Mouse (Mus musculus): ENCODE results near the gene Pm20d1.

The Pm20d1 gene

DNA sequence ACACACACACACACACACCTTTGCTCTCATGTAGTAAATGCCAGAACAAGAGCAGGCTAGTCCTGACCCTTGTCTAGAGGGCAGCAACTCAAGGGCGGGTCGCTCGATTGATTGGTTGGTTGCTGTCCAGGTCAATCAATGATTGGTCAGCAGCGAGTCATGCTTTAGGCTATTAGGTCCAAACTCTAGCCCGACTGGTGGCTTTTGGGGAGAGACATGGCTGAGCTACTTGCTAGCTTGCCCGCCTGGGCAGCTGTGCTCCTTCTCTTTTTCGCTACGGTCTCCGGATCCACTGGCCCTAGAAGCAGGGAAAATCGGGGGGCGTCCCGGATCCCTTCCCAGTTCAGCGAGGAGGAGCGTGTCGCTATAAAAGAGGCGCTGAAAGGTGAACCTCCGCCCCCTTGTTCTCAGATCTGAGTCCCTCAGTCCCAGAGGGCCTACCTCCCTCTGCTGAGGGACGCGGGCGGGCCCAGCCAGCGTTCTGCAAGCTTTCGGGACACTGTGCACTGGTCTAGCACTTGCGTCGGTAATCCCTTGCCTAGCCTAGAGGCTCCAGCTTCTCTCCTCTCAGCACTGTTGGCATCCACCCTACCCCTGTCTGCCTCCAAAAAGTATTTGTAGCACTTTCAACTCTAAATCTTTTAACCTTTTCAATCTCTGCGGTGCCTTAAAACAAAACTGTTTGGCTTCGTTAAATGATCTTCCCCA, at the start of gene Pm20d1:
Gene Pm20d1, plus strand, starts transcription at position 180 of the 708 bp plus-strand sequence.
- DNase-seq (ENCODE audit: low spot score in 2 of 2): no peak

DNA sequence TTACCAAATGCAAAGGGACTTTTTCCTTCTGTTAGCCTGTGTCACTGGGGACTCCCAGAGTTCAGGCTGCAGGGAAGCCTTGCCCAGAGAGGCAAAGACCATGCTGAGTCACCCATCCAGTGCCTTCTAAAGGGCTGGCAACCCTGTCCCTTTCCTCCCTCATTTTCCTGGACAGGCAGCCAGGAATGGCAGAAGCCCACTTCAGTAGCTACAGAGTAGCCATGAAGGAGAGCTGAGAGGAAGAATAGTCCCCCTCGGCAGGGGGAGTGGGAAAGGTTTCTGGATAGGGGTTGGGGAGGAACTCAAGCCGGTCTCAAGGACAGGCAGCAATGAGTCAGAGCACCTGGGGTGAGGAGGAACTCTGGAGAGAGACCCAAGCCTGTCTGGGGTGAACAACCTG, 49.4 kb upstream of the Pm20d1 start:
- no peak for DNase-seq (ENCODE audit: low spot score in 2 of 2)

DNA sequence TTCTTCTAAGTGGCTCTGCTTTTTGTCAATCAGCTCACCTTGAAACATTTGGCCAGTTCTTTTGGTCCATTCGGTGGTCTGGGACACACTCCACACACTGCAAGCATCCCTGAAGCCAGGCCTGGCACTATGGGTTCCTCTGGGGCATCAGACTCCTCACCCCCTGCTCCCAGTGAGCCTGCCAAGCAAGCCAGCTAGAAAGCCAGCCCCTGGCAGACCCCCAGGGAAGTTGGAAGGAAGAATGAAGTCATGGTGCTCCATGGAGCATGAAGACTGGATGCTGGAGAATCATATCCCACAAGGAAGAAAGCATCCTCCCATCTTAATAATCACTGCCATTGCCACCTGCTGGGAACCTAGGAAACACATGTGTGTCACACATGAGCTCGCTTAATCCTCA, 48.5 kb upstream of the Pm20d1 start:
- DNase-seq (ENCODE audit: low spot score in 2 of 2): no peak

DNA sequence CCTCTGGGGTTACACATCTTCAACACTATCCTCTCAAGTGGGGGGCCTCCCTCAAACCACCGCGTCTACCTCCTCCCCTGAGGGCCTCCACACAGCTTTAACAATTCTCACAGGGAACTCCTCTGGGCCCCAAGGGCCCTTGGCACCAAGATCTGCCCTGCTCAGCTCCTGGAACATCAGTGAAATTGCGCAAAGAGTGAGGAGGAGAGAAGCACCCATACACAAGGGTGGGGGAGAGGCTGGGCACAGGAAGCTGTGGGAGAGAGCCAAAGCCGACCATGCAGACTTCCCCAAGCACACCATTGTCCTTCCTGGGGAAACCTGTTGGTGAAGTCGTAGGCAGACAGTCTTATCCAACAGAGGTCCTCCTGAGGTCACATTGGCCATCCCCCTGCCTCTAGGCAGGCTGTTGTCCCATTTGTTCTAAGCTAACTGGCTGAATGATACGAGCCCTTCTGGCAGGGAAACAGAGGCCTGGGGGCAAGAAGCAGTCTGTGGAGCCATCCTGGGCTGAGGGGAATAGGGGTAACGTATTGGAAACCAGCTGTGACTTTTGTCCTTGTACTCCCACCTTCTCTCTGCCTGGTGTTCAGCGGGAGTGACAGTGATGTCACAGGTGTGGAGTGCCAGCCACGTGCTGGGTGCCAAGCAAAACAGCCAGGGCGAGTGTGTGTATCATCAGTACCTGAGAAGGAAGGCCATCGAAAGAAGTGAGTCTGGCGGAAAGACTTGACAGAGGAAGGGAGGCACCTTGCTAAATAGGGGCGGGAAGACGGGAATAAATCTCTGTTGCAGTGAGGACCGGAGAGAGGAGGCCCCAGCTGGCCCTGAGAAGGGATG, 47.3 kb upstream of the Pm20d1 start:
- DNase-seq (ENCODE audit: low spot score in 2 of 2): no peak

DNA sequence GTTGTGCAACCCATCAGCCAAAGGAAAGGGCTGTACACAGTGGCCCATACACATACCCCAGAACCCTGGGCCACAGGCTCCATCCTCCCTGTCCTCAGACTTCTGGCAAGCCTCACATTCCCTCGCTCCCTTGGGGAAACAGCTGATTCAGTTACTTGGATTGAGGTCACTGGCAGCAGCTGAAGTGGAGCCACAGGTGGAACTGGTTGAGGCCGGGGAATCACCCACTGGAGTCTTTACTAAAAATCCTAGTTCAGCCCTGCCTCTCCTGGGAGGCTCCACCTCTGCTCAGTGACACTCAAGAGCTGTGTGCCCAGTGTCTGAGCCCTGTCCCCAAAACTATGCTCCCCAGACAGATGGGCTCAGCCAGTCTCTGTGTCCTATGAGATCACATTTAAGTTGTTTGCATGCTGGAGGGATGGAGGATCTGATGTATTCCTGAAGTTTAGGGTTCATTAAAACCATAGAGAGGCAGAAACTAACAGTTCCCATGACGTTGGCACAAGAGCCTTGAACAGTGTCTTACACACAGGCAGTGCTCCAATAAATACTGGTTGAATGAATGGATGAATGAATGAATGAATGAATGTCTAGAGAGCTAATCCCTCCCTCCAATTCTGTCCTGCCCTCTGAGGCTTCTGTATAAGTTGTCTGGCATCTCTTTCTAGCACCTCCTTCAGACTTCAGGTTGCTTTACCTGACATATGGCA, 45.8 kb upstream of the Pm20d1 start:
- DNase-seq (ENCODE audit: low spot score in 2 of 2): no peak

DNA sequence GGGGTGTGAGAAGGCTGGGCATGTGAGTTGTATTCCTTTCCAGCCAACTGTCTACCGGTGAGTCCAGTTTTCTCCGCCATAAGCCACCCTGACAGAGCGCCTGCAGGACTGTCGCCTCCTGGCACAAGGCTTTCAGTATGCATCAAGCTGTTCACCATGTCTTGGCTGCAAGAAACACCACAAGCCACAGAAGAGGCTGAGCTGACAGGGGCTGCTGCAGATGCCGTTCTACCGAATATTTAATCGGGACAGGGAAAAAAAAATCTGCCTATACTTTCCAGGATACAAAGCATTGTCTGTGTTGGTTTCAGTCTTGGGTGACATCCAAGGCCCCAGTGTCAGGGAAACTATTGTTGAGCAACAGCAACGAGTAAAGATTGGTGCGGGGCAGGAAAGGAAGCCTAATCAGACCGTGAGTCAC, 45.3 kb upstream of the Pm20d1 start:
- DNase-seq (ENCODE audit: low spot score in 2 of 2): no peak

DNA sequence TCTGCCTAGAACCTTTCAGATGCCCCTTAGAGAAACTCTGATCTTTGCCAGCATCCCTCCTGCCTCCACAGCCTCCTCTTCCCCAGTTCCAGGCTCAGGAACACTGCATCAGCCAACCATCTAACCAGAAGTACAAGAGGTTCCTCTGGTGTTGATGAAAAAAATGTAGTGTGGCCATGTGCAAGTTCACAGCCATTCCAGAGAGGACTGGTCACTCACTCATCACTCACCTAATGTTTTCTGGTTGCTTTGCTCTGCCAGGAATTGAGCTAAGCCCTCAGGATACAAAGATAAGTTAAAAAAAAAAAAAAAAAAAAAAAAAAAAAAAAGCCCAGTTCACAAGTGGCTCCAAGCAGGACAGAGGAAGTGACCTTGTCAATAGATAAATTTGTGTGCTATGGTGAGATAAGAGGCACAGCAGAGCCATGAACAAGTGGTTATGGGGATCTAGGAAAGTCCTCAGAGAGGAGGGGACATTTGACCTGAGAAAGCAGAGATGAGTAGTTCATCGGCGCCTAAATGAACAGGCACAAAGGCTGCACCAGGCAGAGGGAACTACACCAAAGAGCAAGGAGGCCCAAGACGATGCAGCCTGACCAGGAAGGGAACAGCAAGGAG, 42.9 kb upstream of the Pm20d1 start:
- DNase-seq (ENCODE audit: low spot score in 2 of 2): no peak

DNA sequence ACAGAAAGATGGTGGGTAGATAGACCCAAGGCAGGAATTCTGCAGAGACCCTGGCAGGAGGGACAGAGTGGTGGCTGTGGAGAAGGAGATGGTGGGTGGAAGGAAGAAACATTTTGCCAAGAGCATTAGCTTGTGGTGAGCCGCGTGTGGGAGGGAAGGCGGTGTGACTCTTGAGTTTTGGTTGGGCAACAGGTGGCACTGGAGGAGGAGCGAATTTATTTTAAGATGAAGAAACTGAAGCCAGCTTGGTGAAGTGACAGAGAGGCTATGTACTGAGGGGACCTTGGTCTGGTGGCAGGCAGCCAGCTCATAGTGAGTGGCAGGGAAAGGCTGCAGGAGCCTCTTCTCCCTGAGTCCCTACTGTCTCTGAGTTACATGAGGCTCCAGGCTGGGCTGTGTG, 42.3 kb upstream of the Pm20d1 start:
- no peak for DNase-seq (ENCODE audit: low spot score in 2 of 2)

DNA sequence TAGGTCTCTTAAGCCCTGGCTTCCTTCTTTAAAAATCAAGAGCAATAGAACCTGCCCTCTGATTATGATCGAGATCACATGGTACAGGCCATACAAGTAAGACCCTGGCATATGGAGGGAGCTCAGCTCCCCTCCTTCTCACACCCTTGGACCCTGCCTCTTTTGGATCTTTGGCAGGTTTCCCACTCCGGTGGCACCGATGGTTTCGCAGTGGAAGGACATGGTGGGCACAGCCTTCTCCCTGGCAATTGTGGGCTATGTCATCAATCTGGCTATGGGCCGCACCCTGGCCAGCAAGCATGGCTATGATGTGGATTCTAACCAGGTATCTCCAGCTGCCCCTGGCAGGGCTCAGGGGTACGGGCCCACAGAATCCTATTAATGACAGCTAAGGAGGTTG, 40.0 kb upstream of the Pm20d1 start:
- DNase-seq (ENCODE audit: low spot score in 2 of 2): no peak

DNA sequence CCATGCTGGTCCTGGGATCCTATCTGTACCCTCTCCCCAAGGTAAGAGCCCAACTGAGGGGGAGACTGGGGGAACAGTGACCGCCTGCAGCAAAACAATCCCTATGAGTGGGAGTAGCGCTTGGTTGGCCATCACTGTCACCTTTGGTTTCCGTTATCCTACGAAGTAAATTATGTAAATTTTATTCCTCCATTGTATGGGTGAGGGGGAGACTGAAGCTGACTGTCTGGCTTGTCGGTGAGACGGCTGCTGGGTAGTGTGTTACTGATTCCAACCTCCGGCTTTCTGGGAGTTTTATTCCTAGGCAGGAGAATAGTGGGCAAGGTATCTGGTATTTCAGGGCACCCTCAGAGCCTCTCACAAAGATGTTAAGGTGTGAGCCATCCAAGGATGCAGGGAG, 38.4 kb upstream of the Pm20d1 start:
- no peak for DNase-seq (ENCODE audit: low spot score in 2 of 2)

DNA sequence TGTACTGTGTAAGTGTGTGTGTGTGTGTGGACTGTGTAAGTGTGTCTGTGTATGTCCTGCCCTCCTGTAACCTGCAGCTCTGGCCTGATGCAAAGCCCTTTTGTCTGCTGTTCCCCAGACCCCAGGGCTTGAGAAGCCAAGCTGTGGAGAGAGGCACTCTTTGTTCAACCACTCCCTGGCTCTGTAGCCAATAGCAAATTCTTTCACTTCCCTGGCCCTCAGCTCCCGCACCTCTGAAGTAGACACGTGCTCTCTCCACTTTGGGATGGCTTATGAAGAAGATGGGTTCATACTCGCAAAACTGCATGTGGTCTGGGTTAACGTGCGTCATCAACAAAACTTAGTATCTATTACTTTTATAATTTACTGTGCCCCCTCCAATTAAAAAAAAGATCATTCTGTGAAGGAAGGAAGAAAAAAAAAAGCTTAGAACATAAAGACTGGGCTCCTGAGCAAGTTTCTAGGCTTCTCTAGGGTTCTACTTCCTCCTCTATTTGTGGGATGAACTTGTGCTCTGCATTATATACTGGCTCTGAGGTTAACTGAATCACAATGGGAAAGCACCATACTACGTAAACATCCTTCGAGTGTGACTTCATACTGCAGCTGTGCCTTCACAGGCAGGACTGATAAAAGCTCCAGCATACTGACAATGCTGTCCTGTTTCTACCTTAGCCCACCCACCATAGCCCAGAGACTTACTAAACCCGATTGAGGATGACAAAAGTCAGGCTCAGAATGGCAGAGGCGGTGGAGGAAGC, 37.3 kb upstream of the Pm20d1 start:
- no peak for DNase-seq (ENCODE audit: low spot score in 2 of 2)

DNA sequence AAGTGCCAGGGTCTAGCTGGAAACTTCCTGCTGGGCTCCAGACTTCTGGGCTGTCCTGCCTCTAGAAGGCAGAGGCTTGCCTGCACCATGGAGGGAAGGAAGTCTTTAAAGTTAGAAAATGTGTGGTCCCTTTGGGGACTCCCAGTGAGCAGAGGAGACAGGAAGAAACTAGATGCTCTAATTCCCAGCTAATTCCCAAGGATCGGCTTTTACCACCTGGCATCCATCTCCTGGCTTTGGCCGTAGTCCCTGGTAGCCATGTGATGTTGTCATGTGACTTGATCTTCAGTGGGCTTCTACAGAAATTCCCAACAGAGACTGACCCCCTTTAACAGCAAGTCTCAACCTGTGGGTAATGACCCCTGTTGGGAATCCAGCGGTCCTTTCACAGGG, 36.8 kb upstream of the Pm20d1 start:
- DNase-seq (ENCODE audit: low spot score in 2 of 2): no peak

DNA sequence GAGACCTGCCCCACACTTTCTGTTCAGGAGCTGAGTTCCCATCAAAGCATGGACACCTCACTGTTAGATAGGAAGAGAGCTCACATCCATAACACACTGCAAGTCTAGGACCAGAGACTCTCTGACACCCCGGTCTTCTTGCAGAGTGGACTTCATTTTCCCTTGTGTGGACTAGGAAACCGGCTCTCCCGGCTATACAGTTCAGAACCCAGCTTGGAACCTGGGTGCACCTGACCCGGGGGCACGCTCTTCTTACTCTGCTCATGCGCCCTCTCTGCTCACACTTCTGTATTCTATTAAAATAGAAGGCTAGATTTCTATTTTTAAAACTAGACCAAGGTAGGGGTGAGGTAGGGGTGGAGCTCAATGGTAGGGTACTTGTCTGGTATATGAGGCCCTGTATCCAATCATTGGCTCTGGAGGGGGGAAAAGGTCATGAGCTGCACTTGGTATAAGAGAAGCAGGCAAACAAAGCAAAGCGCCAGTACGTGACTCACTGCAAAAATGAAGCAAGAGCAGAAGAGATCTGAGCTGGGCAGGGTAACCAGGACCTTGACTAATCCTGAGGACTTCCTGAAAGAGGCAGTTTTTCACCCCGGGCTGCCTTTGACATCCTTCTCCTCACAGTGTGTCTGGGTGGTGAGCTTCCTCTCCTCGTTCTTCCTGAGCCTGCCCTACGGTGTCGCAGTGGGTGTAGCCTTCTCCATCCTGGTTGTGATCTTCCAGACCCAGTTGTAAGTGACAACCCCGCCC, 35.9 kb upstream of the Pm20d1 start:
- DNase-seq (ENCODE audit: low spot score in 2 of 2): no peak

DNA sequence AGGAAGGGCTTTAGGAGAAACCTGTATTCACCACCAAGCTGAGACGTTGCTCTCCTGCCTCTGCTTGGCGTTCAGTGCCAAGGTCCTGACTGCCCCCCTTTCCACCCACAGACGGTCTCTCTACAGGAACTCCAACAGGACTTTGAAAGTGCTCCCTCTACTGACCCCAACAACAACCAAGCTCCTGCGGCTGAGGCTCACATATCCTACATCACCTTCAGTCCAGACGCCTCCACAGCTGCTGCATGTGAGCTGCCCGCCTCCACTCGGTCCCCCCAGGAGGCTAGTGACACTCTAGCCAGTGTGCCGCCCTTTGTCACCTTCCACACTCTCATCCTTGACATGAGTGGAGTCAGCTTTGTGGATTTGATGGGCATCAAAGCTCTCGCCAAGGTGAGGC, 33.5 kb upstream of the Pm20d1 start:
- DNase-seq (ENCODE audit: low spot score in 2 of 2): no peak

DNA sequence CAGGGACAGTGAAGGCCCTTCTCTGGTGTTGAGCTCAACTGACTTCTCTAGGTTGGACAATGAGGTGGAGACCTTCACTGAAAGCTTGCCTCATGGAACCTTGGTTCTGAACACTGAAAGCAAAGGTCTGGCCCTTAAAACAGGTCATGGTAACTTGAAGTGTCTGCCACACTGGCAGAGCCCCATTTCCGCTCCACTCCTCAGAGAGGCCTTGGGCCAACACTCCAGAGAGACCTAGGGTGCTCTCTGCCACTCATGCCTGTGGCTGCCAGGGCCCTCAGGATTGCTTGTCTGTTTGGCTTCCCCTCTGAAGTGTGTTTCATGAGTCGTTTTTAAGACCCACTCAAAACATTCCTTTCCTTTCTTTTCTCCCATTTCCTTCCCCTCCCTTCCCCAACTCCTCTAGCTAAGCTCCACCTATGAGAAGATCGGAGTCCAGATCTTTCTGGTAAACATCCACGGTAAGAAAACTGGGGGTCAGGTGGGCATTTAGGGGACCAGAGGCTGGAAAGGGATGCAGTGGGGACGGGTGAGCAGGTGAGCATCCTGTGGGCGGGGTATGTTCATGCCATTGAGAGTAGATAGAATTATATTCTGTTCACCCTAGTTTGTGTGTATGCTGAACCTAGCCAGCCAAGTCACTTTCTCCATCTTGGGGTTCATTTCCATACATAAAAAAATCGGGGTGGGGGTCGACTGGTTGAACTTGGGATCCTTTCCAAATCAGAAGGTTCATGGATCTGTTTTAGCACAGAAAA, 32.4 kb upstream of the Pm20d1 start:
- DNase-seq (ENCODE audit: low spot score in 2 of 2): no peak

DNA sequence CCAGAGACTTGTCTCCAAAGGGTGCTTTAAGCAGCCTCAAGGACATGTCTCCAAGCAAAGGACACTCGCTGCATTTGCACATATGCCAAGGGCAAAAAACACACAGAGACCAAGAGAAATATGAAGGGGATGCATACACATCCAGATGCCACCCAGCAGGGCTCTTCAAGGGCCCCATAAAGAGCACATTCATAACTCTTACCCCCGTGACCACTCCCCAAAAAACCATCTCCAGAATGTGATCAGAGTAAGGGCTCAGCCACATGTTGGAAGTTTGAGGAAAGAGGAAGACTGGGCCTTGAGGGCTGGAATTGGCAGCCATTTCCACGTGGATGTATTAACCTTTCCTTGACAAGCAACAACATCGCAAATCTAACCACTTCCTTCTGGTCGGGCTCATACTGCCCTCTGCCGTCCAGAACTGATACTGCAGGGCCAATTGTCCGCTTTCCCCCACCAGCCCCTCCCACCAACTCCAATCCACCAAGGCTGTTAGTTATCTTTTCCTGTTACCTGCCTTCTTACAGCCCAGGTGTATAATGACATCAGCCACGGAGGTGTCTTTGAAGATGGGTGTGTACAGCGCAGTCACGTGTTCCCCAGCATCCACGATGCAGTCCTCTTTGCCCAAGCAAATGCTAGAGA, 31.7 kb upstream of the Pm20d1 start:
- DNase-seq (ENCODE audit: low spot score in 2 of 2): peak; percentile 76 to 85

DNA sequence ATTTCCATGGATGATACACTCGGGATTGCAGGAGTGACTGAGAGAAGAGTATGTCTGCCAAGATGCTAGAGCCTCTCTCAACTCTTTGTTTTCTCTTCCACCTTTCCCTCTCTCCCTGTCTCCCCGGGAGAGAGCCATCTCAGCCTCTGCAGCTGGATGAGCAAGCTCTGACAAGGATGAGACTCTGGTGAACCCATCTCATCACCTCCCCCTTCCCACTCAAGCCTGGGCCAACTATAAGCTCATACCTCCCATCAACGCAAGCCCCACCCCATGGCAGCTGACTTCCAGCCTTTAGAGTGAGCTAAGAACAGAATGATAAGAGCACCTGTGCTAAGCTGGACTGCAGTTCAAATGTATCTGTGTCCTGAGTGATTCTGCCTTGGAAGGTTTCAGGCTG, 27.9 kb upstream of the Pm20d1 start:
- no peak for DNase-seq (ENCODE audit: low spot score in 2 of 2)

DNA sequence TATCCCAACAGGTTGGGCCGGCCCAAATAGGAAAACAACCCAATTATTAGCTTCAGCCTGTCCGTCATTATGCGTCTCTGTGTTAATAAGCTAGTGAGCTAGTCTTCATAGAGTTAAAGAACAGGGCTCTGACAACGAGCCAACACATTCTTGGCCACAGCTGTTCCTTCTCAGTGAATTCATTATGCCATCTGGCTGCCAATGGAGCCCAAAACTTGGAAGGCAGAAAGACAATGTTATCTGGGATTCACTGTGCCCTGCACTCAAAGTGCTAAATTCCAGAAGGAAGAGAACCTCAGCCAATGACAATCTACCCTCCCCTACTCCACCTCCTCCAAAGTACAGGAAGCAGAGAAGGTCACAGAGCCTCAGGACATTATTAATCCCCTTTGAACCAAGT, 26.5 kb upstream of the Pm20d1 start:
- no peak for DNase-seq (ENCODE audit: low spot score in 2 of 2)

DNA sequence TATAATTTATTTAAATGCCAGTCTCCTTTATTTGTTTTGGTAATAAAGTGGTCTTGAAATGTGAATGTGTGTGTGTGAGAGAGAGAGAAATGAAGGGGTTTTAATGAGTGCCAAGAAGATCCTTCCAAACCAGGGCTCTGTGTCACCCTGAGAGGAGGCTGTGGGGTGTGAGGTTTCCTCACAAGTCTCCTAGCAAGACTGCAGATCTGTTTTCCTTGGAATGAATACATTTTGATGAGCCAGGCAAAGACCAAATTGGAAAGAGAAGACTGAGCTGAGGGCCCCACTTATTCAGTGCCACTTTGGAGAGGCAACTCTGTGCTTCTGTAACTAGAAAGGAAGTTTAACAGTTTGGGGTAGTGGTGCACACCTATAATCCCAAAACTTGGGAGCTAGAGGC, 25.7 kb upstream of the Pm20d1 start:
- no peak for DNase-seq (ENCODE audit: low spot score in 2 of 2)

DNA sequence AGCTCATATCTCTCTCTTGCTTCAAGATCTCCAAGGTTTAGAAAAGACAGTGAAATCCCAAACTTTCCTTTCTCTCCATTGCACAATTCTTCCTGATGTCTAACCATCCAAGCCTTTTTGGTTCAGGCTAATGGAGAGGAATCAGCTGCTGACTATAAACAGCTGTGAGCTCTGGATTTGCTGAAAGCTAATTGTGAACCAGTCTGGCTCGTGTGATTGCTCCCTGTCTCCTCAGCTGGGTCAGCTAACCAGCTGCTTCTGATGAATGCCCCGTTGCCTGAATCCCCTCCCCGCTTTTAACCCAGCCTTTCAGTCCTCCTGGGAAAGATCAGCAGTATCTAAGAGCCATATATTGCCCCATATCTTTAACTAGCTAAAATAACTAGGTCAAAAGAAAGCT, 2.6 kb upstream of the Pm20d1 start:
- DNase-seq (ENCODE audit: low spot score in 2 of 2): no peak

All from spleen, postnatal 10 days (tissue).